Mouse (Mus musculus): Measurements from ENCODE around the gene Pcsk1. TPM values are rescaled to one million over a fixed set of nuclear protein-coding genes. Genes with fewer than 3 reads are reported as not detected.

The Pcsk1 gene
- total and polyA plus RNA-seq, 3 experiments, result not detected

DNA sequence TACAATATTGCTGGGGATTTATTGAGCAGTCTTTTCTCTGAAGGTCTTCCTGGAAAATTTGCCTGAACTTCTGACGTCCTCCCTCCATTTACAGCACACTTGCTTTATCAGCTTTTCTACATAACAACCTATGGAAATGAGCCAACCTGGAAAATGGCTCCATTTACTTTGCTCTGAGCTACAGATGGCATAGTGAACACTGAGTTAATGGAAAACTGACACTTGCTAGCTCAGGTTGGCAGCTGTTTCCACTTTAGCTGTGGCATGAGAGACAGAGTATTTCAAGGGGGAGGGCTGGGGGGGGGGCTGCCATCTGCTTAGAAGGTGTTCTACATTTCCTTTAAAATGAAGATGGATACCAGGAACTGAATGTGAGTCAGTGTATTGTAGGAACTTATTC lies 73.8 kb downstream of the Pcsk1 start:
- in situ Hi-C loops (cut with MboI; ENCODE audit: low pct_ligation_motif_present, low pct_unique_long_range_greater_than_20kb, low sequenced_read_pairs) (no loop called here), dilution Hi-C loops (cut with MboI; ENCODE audit: extremely low pct_ligation_motif_present, extremely low pct_unique_long_range_greater_than_20kb, low sequenced_read_pairs) (no loop called here)
- no peaks in the 10 kb centered on the region for H3K36me3 ChIP-seq (replicated peaks in 1 of 2; ENCODE audit: control insufficient read depth in 1 of 2, insufficient read depth in 1 of 2, low read length in 1 of 2)
- H3K4me3 ChIP-seq (replicated peaks in 1 of 3; ENCODE audit: low read depth in 2 of 3, low read length in 2 of 3, poor library complexity in 1 of 3), result no peak overlapping the region
- H3K9ac ChIP-seq (ENCODE audit: insufficient read depth, low read depth), result no peak overlapping the region
- no peaks in the 10 kb centered on the region for H3K27me3 ChIP-seq (replicated peaks)
- H3K9me3 ChIP-seq (replicated peaks; ENCODE audit: low read length), result no peaks in the 10 kb centered on the region
- TF ChIP-seq MAX (IDR thresholded peaks at IDR 0.05; ENCODE audit: low read length) (no peak), MXI1 (IDR thresholded peaks at IDR 0.05; ENCODE audit: low read depth, low read length) (no peak), ETS1 (conservative IDR thresholded peaks at IDR 0.05; ENCODE audit: low read depth, low read length) (no peak), JUND (conservative IDR thresholded peaks at IDR 0.05; ENCODE audit: low read depth, low read length) (no peak), BHLHE40 (IDR thresholded peaks at IDR 0.05; ENCODE audit: low read depth, low read length) (no peak), ZC3H11A (IDR thresholded peaks at IDR 0.05; ENCODE audit: low read depth, low read length) (no peak), RCOR1 (conservative IDR thresholded peaks at IDR 0.05; ENCODE audit: low read depth, low read length) (no peak), ZKSCAN1 (IDR thresholded peaks at IDR 0.05; ENCODE audit: borderline replicate concordance, low read depth, low read length) (no peak), POLR2AphosphoS2 (IDR thresholded peaks at IDR 0.05; ENCODE audit: low read depth, low read length) (no peak), EP300 (IDR thresholded peaks at IDR 0.05; ENCODE audit: low read length) (no peak), MAZ (IDR thresholded peaks at IDR 0.05; ENCODE audit: low read depth, low read length) (no peak), IRF4 (IDR thresholded peaks at IDR 0.05; ENCODE audit: low read depth, low read length) (no peak), ZMIZ1 (IDR thresholded peaks at IDR 0.05; ENCODE audit: low read depth, low read length) (no peak), NELFE (IDR thresholded peaks at IDR 0.05; ENCODE audit: low read depth, low read length) (no peak)
- H3K4me1 ChIP-seq (ENCODE audit: control insufficient read depth in 1 of 2, insufficient read depth in 2 of 2), result no peaks in the 10 kb centered on the region
- no peak overlapping the region for H3K4me2 ChIP-seq (ENCODE audit: insufficient read depth, low read depth, poor library complexity, severe bottlenecking)
- H3K27ac ChIP-seq (ENCODE audit: insufficient read depth, low read depth), result no peak overlapping the region
- no peak for DNase-seq (ENCODE audit: extremely low read depth)
- no peaks in the 10 kb centered on the region for H3K79me2 ChIP-seq (replicated peaks; ENCODE audit: control insufficient read depth, extremely low read depth, insufficient read depth, poor library complexity, severe bottlenecking)

All from CH12.LX (cell line).